Mouse (Mus musculus): ENCODE measurements around the gene AY074887. TPM values are rescaled to one million over a fixed set of nuclear protein-coding genes. Genes with fewer than 3 reads are reported as not detected.
"Not testable (repeated sequence)": the region's sequence is repeated elsewhere in the genome, so short reads cannot be mapped to it uniquely, and the experiment has no call there.

AY074887 gene
- polyA plus RNA-seq (2016; fragmentation: Nextera tagmentation; extraction: Ambion mirVana), result 0.73 and 1.2 TPM in 2 replicates

DNA sequence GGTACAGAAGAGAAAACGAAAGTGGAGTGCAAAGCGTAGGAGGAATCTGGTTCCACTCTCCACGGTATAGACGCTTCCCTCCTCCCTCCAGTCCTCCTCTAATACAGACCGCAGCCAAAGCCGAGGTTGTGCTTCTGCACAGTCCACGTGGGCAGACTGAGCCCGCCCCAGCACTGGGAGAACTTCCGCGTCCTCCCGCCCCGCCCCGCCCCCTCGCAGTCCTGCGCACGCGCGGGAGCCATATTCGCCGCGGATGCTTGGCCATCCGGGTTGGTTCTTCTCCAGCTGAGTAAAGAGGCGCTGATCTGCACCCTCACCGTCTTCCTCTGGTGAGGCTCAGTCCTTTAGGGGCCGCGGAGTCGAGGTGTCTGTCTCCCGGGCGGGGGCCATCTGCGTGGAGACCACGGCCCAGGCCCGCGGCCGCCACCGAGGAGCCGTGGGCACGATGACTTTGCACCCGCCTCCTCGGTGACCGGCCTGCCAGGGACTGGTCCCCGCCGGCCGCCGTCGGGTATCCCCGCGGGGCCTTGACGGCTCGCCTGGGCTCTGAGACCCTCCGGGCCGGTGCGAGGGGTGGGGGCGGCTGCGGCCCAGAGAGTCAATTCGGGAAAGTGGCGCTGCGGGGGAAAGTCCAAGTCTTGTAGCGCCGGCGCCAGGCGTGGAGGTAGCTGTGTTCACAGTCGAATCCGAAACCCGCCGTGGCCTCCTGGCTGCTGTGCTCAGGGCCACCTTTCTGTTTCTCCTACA lies at the start of gene AY074887, which contains the start of gene Psma4:
Gene AY074887 (minus strand): TSS at position 424 of the 747 bp plus-strand sequence.
Gene Psma4 (plus strand): TSS at position 216 of the 747 bp plus-strand sequence.
- peaks cover 31% of the 10 kb centered on the region for H3K36me3 ChIP-seq
- peak; percentile 100 for ATAC-seq (ENCODE audit: low FRiP score, low read depth)
- WGBS, result under 1% methylated on average over 62 of the region's 65 CpGs
- peaks cover 17% of the 10 kb centered on the region for H3K4me1 ChIP-seq
- H3K4me3 ChIP-seq, result peak within 1 kb of the TSS; percentile 59
- H3K27ac ChIP-seq (replicated peaks), result peak within 1 kb of the TSS; percentile 93
- H3K9ac ChIP-seq (replicated peaks), result peak within 1 kb of the TSS; percentile 77
- H3K4me2 ChIP-seq (replicated peaks), result peak within 1 kb of the TSS; percentile 63
- no peaks in the 10 kb centered on the region for H3K9me3 ChIP-seq
- H3K27me3 ChIP-seq, result no peaks in the 10 kb centered on the region

- H3K36me3 ChIP-seq, result no peaks in the 10 kb centered on the region
- WGBS, result 93% methylated on average over 3 of the region's 3 CpGs
- no peak overlapping the region for H3K9ac ChIP-seq (replicated peaks)
- H3K27me3 ChIP-seq, result no peaks in the 10 kb centered on the region
- H3K4me2 ChIP-seq (replicated peaks), result no peak overlapping the region
- H3K4me3 ChIP-seq, result no peak overlapping the region
- no peak overlapping the region for H3K27ac ChIP-seq (replicated peaks)
- H3K4me1 ChIP-seq, result no peaks in the 10 kb centered on the region
- no peaks in the 10 kb centered on the region for H3K9me3 ChIP-seq
- no peak for ATAC-seq (ENCODE audit: low FRiP score, low read depth)
Observed at GRCm38 (mm10) chr9:54995645-54996044, 44.8 kb upstream of the AY074887 start.

DNA sequence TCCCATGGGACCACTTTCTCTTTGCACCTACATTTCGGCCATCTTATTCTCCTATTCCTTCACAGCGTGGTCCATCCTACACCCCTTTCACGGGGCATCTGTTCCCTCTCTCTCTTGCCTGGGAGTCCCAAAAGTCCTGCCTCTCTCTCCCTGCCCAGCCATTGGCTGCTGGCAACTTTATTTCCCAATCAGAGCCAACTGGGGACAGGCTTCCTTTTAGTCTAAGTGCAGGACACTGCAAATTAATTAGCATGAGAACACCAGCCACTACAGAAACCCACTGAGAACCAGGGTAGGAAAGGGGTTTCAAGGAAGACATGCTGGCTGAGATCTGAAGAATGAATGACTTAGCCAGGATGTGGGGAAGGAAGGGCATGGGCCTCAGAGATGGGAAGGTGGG lies 43.6 kb upstream of the AY074887 start:
- Histone ChIP-seq H3K27ac (replicated peaks) (no peak overlapping the region), H3K4me1 (no peaks in the 10 kb centered on the region), H3K9ac (replicated peaks) (no peak overlapping the region), H3K9me3 (no peaks in the 10 kb centered on the region), H3K36me3 (no peaks in the 10 kb centered on the region), H3K27me3 (no peaks in the 10 kb centered on the region), H3K4me2 (replicated peaks) (no peak overlapping the region), H3K4me3 (no peak overlapping the region)
- 54% methylated on average over 3 of the region's 3 CpGs for WGBS
- ATAC-seq (ENCODE audit: low FRiP score, low read depth), result no peak

DNA sequence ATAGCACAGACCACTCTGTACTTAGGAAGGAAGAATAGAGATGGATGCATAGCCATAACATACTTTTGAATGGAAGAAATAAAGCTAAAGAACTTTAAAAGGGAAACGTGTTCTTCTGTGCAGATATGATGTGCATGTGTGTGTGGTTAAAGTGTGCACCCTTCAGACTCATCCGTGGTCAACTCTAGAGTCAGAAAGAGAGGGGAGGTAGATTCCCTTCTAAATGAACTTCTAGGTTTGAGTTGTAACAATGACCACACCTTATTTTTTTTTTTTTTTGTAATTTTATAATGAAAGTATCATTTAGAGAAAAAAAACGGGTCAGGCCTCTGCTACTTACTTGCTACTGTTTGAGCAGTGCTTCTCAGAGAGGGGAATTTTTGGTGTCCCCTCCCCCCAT lies 39.6 kb upstream of the AY074887 start:
- Histone ChIP-seq H3K27ac (replicated peaks) (no peak overlapping the region), H3K4me3 (no peak overlapping the region), H3K9me3 (no peaks in the 10 kb centered on the region), H3K4me2 (replicated peaks) (no peak overlapping the region), H3K9ac (replicated peaks) (no peak overlapping the region), H3K36me3 (no peaks in the 10 kb centered on the region), H3K27me3 (0 out of 2 replicates have a peak, but pooled peaks cover 4% of the 10 kb centered on the region), H3K4me1 (no peaks in the 10 kb centered on the region)
- no peak for ATAC-seq (ENCODE audit: low FRiP score, low read depth)
- 87% methylated on average over 3 of the region's 3 CpGs for WGBS

DNA sequence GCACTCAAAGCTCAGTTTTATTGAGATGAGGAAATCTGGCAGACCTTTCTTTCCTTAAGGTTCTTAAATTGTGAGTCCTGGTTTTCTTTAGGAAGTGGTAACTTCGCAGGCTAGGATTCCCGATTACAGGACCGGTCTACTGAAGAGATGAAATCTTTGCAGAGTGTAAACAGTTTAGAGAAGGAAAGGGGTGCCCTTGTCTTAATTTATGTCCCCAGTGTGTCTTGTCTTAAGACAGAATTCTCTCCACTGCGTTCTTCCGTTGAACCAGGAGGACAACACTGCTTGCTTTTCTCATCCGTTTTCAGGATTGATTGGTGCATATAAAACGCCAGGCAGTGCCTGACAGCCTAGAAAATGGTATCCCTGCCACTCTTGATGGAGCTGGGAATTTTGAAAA lies 31.6 kb upstream of the AY074887 start:
- H3K9ac ChIP-seq (replicated peaks), result no peak overlapping the region

GRCm38 (mm10) chr9:54981291-54982191 lies 30.7 kb upstream of the AY074887 start:
- WGBS, result 2% methylated on average over 81 of the region's 85 CpGs
- peak overlapping the region; percentile 48 for H3K9ac ChIP-seq (replicated peaks)
- H3K4me2 ChIP-seq (replicated peaks), result peak overlapping the region; percentile 77
- H3K27ac ChIP-seq (replicated peaks), result 0 out of 2 replicates have a peak overlapping the region, but pooled peaks have one; percentile 35
- ATAC-seq (ENCODE audit: low FRiP score, low read depth), result peak; percentile 78
- H3K4me1 ChIP-seq, result peaks cover 15% of the 10 kb centered on the region
- H3K36me3 ChIP-seq, result no peaks in the 10 kb centered on the region
- H3K27me3 ChIP-seq, result peaks cover 60% of the 10 kb centered on the region
- H3K9me3 ChIP-seq, result no peaks in the 10 kb centered on the region
- H3K4me3 ChIP-seq, result peak overlapping the region; percentile 57

More for the DNA sequence above, 31.6 kb upstream of the AY074887 start:
- H3K4me2 ChIP-seq (replicated peaks), result peak overlapping the region; percentile 77
- peak overlapping the region; percentile 57 for H3K4me3 ChIP-seq
- no peaks in the 10 kb centered on the region for H3K36me3 ChIP-seq
- H3K27me3 ChIP-seq, result peaks cover 57% of the 10 kb centered on the region
- H3K27ac ChIP-seq (replicated peaks), result no peak overlapping the region
- ATAC-seq (ENCODE audit: low FRiP score, low read depth), result no peak
- H3K4me1 ChIP-seq, result peaks cover 15% of the 10 kb centered on the region
- H3K9me3 ChIP-seq, result no peaks in the 10 kb centered on the region
- WGBS, result 5% methylated on average over 7 of the region's 7 CpGs

DNA sequence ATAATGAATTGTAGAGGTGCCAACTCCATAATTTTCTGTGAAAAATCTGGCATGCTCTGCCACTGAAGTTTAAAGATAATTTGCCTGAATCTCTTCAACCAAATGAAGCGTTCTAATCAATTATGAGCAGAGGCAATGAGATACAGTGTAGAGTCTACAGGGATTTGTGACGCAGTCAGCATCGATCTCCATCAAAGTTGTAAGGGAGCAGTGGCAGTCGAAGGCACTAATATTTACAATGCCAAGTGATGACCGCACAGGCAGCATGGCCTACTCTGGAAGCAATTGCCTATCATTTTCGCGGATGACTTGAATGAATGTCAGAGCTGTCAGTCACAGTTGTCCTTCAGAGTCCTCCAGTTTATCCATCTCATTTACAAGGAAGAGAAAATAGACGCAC lies 29.9 kb upstream of the AY074887 start, which contains the start of gene Chrna5:
Gene Chrna5 (plus strand): TSS at position 207 of the 400 bp plus-strand sequence.
- H3K27me3 ChIP-seq, result peaks cover 61% of the 10 kb centered on the region
- no peaks in the 10 kb centered on the region for H3K9me3 ChIP-seq
- H3K4me2 ChIP-seq (replicated peaks), result peak within 1 kb of the TSS; percentile 77
- H3K36me3 ChIP-seq, result no peaks in the 10 kb centered on the region
- H3K4me1 ChIP-seq, result peaks cover 15% of the 10 kb centered on the region
- 0 out of 2 replicates have a peak within 1 kb of the TSS, but pooled peaks have one; percentile 35 for H3K27ac ChIP-seq (replicated peaks)
- WGBS, result 51% methylated on average over 8 of the region's 8 CpGs
- ATAC-seq (ENCODE audit: low FRiP score, low read depth), result peak; percentile 81
- H3K9ac ChIP-seq (replicated peaks), result peak within 1 kb of the TSS; percentile 48
- peak within 1 kb of the TSS; percentile 57 for H3K4me3 ChIP-seq

GRCm38 (mm10) chr9:54969972-54970637 lies 19.3 kb upstream of the AY074887 start:
- ATAC-seq (ENCODE audit: low FRiP score, low read depth), result no peak
- H3K4me1 ChIP-seq, result peaks cover 2% of the 10 kb centered on the region; the same call in 1 of the 2 replicates
- H3K4me3 ChIP-seq, result no peak overlapping the region
- no peak overlapping the region for H3K27ac ChIP-seq (replicated peaks)
- H3K4me2 ChIP-seq (replicated peaks), result no peak overlapping the region
- H3K9ac ChIP-seq (replicated peaks), result no peak overlapping the region
- WGBS, result 71% methylated on average over 8 of the region's 8 CpGs
- peaks cover 3% of the 10 kb centered on the region for H3K27me3 ChIP-seq
- no peaks in the 10 kb centered on the region for H3K36me3 ChIP-seq
- H3K9me3 ChIP-seq, result no peaks in the 10 kb centered on the region

DNA sequence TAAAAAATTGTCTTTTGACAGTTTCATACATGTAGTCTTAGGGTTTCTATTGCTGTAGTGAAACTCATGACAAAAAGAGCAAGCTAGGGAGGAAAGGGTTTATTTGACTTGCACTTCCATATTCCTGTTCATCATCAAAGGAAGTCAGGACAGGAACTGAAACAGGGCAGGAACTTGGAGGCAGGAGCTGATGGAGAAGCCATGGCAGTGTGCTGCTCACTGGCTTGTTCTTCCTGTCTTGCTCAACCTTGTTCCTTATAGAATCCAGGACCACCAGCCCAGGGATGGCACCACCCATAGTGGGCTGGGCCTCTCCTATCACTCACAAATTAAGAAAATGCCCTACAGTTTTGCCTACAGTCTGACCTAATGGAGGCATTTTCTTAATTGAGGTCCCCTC lies 12.9 kb upstream of the AY074887 start:
- Histone ChIP-seq H3K4me1 (no peaks in the 10 kb centered on the region), H3K9me3 (0 out of 2 replicates have a peak, but pooled peaks cover 4% of the 10 kb centered on the region), H3K9ac (replicated peaks) (no peak overlapping the region), H3K27me3 (no peaks in the 10 kb centered on the region), H3K4me2 (replicated peaks) (no peak overlapping the region), H3K36me3 (peaks cover 16% of the 10 kb centered on the region), H3K4me3 (no peak overlapping the region), H3K27ac (replicated peaks) (no peak overlapping the region)
- ATAC-seq (ENCODE audit: low FRiP score, low read depth), result no peak

GRCm38 (mm10) chr9:54961059-54961458 lies 10.3 kb upstream of the AY074887 start:
- H3K27ac ChIP-seq (replicated peaks), result no peak overlapping the region
- no peak overlapping the region for H3K9ac ChIP-seq (replicated peaks)
- no peak for ATAC-seq (ENCODE audit: low FRiP score, low read depth)
- H3K36me3 ChIP-seq, result peaks cover 40% of the 10 kb centered on the region
- H3K4me2 ChIP-seq (replicated peaks), result no peak overlapping the region
- no peak overlapping the region for H3K4me3 ChIP-seq
- H3K27me3 ChIP-seq, result no peaks in the 10 kb centered on the region
- no peaks in the 10 kb centered on the region for H3K4me1 ChIP-seq
- 96% methylated on average over 4 of the region's 4 CpGs for WGBS
- H3K9me3 ChIP-seq, result 0 out of 2 replicates have a peak, but pooled peaks cover 4% of the 10 kb centered on the region

DNA sequence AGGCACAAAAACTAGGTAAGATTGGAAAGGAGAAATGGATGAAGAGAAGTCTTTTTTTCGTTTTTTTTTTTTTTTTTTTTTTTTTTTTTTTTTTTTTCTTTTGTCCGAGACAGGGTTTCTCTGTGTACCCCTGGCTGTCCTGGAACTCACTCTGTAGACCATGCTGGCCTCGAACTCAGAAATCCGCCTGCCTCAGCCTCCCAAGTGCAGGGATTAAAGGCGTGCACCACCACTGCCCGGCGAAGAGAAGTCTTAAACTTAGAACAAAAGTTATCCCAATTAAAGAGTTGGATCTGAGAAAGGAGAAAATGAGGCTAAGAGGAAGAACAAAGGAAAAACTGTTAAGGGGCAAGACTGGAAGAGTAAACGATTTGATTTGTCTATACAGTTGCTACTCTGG lies 636 bp downstream of the AY074887 start:
- Histone ChIP-seq H3K27ac (replicated peaks) (peak overlapping the region; percentile 93; the same call in 1 of the 2 replicates), H3K9ac (replicated peaks) (0 out of 2 replicates have a peak overlapping the region, but pooled peaks have one; percentile 25)
- ATAC-seq (ENCODE audit: low FRiP score, low read depth), result peak; percentile 59

More for the DNA sequence above, 636 bp downstream of the AY074887 start:
- H3K4me2 ChIP-seq (replicated peaks), result peak overlapping the region; percentile 63
- H3K27me3 ChIP-seq, H3K9me3 ChIP-seq: not testable (repeated sequence)
- H3K36me3 ChIP-seq, result peaks cover 26% of the 10 kb centered on the region
- WGBS, result 53% methylated on average over 8 of the region's 8 CpGs
- peak overlapping the region; percentile 59 for H3K4me3 ChIP-seq
- H3K4me1 ChIP-seq, result peaks cover 17% of the 10 kb centered on the region

Measured in midbrain, embryonic 12.5 days (tissue).